Mouse (Mus musculus) G1E (cell line): ENCODE measurements around the gene Gm6793.

Source experiments
- CTCF ChIP-seq: IDR thresholded peaks from 2 replicates; pipeline ENCODE4 v1.5.1; 2012; ENCODE audit warnings: low read depth, low read length, inconsistent platforms, mixed read lengths
- GATA1 ChIP-seq: IDR thresholded peaks from 2 replicates; pipeline ENCODE4 v1.6.1; 2012; ENCODE audit warnings: borderline replicate concordance, low read length, inconsistent platforms, mixed read lengths
- GATA2 ChIP-seq: IDR thresholded peaks from 2 replicates; pipeline ENCODE4 v1.6.1; 2012; ENCODE audit warnings: low read depth, low read length, inconsistent platforms, borderline replicate concordance
- POLR2AphosphoS5 ChIP-seq: IDR thresholded peaks from 2 replicates; pipeline ENCODE4 v1.6.1; 2012; ENCODE audit warnings: low read depth, low read length, inconsistent platforms; ENCODE audit not compliant: insufficient replicate concordance
- TAL1 ChIP-seq: conservative IDR thresholded peaks from 2 replicates; pipeline ENCODE4 v1.6.1; 2012; ENCODE audit warnings: low read depth, low read length, inconsistent platforms, mixed read lengths

- no peak for TF ChIP-seq TAL1
- no peak for TF ChIP-seq GATA1
- TF ChIP-seq CTCF = no peak
- no peak for TF ChIP-seq POLR2AphosphoS5
- no peak for TF ChIP-seq GATA2
Measured at GRCm38 (mm10) chr8:112037521-112037920, 22.7 kb upstream of the Gm6793 start.
